Mouse (Mus musculus): ENCODE measurements around the gene Lrrc46. TPM values are rescaled to one million over a fixed set of nuclear protein-coding genes. Genes with fewer than 3 reads are reported as not detected.
A peak's percentile ranks its signal among the peaks of the same experiment; 100 is the strongest.

The Lrrc46 gene
- polyA plus RNA-seq, 1 experiment from 2014 or later, result 7.3 TPM

DNA sequence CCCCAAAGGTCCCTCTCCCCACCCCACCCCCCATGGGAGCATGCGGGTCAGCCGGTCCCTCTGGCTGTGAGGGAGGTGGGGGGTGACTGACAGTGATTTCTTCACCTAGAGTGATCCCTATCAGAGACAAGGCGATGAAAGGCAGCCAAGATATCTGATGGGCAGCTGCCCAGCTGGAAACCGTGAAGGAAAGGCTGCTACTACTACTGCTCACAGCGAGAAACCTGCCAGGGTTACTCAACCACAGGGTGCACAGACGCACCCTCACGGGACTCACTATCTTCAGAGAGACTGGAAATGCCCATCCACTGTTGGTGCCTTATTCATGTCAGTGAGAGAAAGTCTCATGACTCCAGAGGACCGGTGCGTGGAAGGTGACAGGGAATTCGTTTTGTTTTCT is 16.2 kb downstream of the Lrrc46 start:
- peak overlapping the region; percentile 60; the same call in 1 of the 2 replicates for H3K4me2 ChIP-seq (ENCODE audit: low read depth, low read length)
- DNase-seq (ENCODE audit: low spot score) (no peak), ATAC-seq (ENCODE audit: low read depth) (no peak)
- H3K27me3 ChIP-seq (replicated peaks; ENCODE audit: control insufficient read depth, insufficient read depth, low read length), result peaks cover 50% of the 10 kb centered on the region
- no peaks in the 10 kb centered on the region for H3K36me3 ChIP-seq (ENCODE audit: control insufficient read depth, insufficient read depth, low read length)
- 0 out of 2 replicates have a peak overlapping the region, but pooled peaks have one; percentile 52 for H3K9ac ChIP-seq (ENCODE audit: low read depth, low read length)
- 28% methylated on average over 10 of the region's 10 CpGs for WGBS
- no peak overlapping the region for H3K27ac ChIP-seq (replicated peaks; ENCODE audit: low read depth, low read length)
- no peak overlapping the region for H3K4me3 ChIP-seq (ENCODE audit: low read depth, low read length)
- H3K9me3 ChIP-seq (ENCODE audit: control insufficient read depth, low read length), result no peaks in the 10 kb centered on the region
- peaks cover 7% of the 10 kb centered on the region for H3K4me1 ChIP-seq (ENCODE audit: control insufficient read depth, insufficient read depth, low read length)

DNA sequence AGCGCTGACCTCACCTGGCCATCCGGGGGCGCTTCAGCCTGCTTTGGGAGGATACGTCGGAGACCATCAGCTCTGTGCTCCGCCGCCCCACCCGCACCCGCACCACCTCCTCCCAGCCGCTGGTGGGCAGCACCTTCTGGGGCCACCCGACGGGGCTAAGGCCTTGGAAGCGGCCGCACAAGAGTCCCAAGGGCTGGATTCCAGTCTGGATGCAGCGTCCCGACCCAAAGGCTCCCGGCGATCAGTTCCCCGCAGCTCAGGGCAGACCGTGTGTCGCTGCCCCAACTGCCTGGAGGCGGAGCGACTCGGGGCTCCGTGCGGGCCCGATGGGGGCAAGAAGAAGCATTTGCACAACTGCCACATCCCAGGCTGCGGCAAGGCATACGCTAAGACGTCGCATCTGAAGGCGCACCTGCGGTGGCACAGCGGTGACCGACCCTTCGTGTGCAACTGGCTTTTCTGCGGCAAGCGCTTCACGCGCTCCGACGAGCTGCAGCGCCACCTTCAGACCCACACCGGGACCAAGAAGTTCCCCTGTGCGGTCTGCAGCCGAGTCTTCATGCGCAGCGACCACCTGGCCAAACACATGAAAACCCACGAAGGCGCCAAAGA is 19.2 kb downstream of the Lrrc46 start:
- ATAC-seq (ENCODE audit: low read depth), result peak; percentile 64
- no peaks in the 10 kb centered on the region for H3K36me3 ChIP-seq (ENCODE audit: control insufficient read depth, insufficient read depth, low read length)
- H3K4me3 ChIP-seq (ENCODE audit: low read depth, low read length), result peak overlapping the region; percentile 56
- H3K9me3 ChIP-seq (ENCODE audit: control insufficient read depth, low read length), result no peaks in the 10 kb centered on the region
- peaks cover 78% of the 10 kb centered on the region for H3K27me3 ChIP-seq (replicated peaks; ENCODE audit: control insufficient read depth, insufficient read depth, low read length)
- no peak overlapping the region for H3K27ac ChIP-seq (replicated peaks; ENCODE audit: low read depth, low read length)
- H3K9ac ChIP-seq (ENCODE audit: low read depth, low read length), result peak overlapping the region; percentile 61
- 0% methylated on average over 18 of the region's 50 CpGs for WGBS
- DNase-seq (ENCODE audit: low spot score), result peak; percentile 77
- peaks cover 14% of the 10 kb centered on the region for H3K4me1 ChIP-seq (ENCODE audit: control insufficient read depth, insufficient read depth, low read length)
- H3K4me2 ChIP-seq (ENCODE audit: low read depth, low read length), result peak overlapping the region; percentile 88

DNA sequence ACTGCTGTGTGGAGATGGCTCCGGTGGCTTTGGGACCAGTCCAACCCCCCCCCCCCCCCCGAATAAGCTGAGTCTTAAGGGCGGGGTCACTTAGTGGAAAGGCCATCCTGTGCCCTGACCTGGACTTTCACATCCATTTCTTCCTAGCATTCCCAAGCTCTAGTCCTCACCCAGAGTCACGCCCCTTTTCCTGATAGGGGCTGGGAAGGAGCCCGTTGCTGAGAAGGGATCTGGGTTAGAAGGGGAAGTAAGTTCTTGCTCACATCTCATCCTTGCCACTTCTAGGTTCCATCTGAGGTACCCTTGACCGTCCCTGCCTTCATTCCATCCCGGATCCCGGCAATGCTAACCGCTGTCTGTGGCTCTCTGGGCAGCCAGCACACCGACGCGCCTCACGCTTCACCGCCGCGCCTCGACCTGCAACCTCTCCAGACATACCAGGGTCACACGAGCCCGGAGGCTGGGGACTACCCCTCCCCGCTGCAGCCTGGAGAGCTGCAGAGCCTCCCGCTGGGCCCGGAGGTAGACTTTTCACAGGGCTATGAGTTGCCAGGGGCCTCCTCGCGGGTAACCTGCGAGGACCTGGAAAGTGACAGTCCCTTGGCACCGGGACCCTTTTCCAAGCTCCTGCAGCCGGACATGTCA is 20.0 kb downstream of the Lrrc46 start:
- peak overlapping the region; percentile 88 for H3K4me2 ChIP-seq (ENCODE audit: low read depth, low read length)
- no peak for DNase-seq (ENCODE audit: low spot score)
- H3K36me3 ChIP-seq (ENCODE audit: control insufficient read depth, insufficient read depth, low read length), result no peaks in the 10 kb centered on the region
- no peak; the same call in 1 of the 2 replicates for ATAC-seq (ENCODE audit: low read depth)
- WGBS, result under 1% methylated on average over 17 of the region's 27 CpGs
- H3K4me3 ChIP-seq (ENCODE audit: low read depth, low read length), result peak overlapping the region; percentile 56
- H3K9me3 ChIP-seq (ENCODE audit: control insufficient read depth, low read length), result no peaks in the 10 kb centered on the region
- H3K9ac ChIP-seq (ENCODE audit: low read depth, low read length), result peak overlapping the region; percentile 61
- no peak overlapping the region for H3K27ac ChIP-seq (replicated peaks; ENCODE audit: low read depth, low read length)
- peaks cover 14% of the 10 kb centered on the region for H3K4me1 ChIP-seq (ENCODE audit: control insufficient read depth, insufficient read depth, low read length)
- H3K27me3 ChIP-seq (replicated peaks; ENCODE audit: control insufficient read depth, insufficient read depth, low read length), result peaks cover 85% of the 10 kb centered on the region

DNA sequence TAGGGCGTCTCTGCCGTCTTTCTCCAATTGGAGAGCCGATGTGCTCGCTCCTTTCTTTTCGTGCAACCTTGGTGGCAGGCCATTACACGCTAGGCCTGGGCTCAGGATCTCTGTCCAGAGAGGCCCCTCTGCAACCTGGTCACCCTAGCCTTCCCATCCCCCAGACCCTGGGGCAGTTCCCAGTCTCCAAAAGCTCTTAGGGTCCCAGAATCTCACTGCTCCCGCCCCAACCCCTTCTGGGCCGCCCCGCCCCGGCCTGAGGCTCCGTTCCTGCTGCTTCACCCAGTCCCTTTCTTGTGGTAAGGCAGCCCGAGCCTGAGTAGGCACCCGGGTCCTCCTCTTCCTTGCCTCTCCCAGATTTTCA is 21.9 kb downstream of the Lrrc46 start:
- Histone ChIP-seq H3K9me3 (ENCODE audit: control insufficient read depth, low read length) (no peaks in the 10 kb centered on the region), H3K27me3 (replicated peaks; ENCODE audit: control insufficient read depth, insufficient read depth, low read length) (peaks cover 95% of the 10 kb centered on the region), H3K27ac (replicated peaks; ENCODE audit: low read depth, low read length) (no peak overlapping the region), H3K4me2 (ENCODE audit: low read depth, low read length) (peak overlapping the region; percentile 56), H3K4me1 (ENCODE audit: control insufficient read depth, insufficient read depth, low read length) (peaks cover 7% of the 10 kb centered on the region), H3K4me3 (ENCODE audit: low read depth, low read length) (peak overlapping the region; percentile 41), H3K9ac (ENCODE audit: low read depth, low read length) (no peak overlapping the region), H3K36me3 (ENCODE audit: control insufficient read depth, insufficient read depth, low read length) (no peaks in the 10 kb centered on the region)
- DNase-seq (ENCODE audit: low spot score) (no peak), ATAC-seq (ENCODE audit: low read depth) (no peak)
- 1% methylated on average over 12 of the region's 13 CpGs for WGBS

DNA sequence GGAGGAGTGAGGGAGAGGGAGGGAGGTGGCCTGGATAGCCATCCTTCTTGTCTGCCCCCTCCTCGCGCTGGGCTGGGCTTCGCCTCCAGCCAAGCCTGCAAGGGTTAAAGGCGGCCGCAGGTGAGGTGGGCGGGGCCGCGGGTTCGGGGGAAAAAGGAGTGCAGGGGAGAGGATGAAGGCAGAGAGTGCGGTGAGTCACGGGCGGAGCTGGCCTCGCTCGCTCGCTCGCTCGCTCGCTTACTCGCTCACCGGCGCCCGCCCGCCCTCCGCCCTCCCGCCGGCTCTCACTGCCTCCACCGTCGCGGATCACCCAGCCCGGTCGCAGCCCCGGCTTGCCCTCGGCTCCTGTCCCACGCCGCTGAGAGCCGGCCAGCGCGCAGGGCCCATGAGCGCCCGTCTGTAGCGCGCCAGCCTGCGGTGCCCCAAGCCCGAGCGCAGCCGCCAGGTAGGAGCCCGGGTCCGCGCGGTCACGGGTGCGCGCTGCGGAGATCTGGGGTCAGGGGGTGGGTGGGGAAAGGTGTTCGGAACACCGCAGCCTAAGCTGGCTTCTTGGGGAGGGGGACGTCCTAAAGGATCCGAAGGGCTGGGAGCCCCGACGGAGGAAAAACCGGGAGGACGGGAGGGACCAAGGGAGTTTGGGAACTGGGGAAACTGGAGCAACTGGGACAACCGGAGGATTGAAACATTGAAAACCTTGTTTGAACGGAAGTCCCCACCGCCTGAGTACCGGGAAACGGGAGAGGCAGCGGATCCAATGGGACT is 22.4 kb downstream of the Lrrc46 start:
- H3K36me3 ChIP-seq (ENCODE audit: control insufficient read depth, insufficient read depth, low read length), result no peaks in the 10 kb centered on the region
- WGBS, result 1% methylated on average over 38 of the region's 68 CpGs
- peaks cover 7% of the 10 kb centered on the region for H3K4me1 ChIP-seq (ENCODE audit: control insufficient read depth, insufficient read depth, low read length)
- no peaks in the 10 kb centered on the region for H3K9me3 ChIP-seq (ENCODE audit: control insufficient read depth, low read length)
- no peak for DNase-seq (ENCODE audit: low spot score)
- peaks cover 95% of the 10 kb centered on the region for H3K27me3 ChIP-seq (replicated peaks; ENCODE audit: control insufficient read depth, insufficient read depth, low read length)
- ATAC-seq (ENCODE audit: low read depth), result no peak
- peak overlapping the region; percentile 41 for H3K4me3 ChIP-seq (ENCODE audit: low read depth, low read length)
- H3K9ac ChIP-seq (ENCODE audit: low read depth, low read length), result peak overlapping the region; percentile 55
- H3K27ac ChIP-seq (replicated peaks; ENCODE audit: low read depth, low read length), result no peak overlapping the region
- peak overlapping the region; percentile 56 for H3K4me2 ChIP-seq (ENCODE audit: low read depth, low read length)

DNA sequence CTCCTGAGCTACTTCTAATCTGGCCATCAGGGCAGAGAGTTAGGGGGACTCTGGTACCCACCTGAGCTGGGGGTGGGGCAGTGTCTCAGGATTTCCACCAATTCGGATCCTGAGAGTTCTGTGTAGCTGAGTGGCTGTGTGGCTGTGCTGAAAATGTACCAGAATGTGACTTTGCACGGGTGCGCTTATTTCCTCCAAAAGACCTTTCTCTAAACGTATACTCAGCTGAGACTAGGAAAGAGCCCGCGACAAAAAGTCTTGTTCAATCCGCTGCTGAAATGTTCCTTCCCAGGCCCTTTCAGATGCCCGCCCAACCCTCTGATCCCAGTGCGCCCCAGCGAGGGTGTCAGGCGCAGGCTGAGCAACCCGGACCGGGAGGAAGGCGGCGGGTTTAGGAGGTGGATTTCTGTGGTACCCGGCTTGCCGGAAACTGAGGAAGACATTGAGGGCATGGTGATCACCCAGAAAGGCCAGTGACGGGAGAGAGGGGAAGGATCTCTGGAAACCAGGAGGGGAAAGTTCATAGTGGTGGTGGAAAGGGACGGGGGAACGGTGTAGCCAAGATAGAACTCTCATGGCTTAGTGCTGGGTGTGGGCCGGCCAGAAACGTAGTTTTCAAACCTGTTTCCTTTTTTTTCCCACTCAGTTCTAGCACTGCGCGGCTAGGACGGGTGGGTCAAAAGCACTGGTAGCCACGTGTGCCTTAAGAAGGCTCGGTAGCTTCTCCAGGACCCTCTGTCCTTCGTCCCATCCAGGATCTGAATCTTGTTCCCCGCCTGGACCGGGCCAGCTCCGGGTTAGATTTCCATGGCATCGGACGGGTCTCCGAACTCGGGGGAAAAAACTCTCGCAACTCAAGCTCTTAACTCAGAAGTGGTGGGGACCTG is 23.3 kb downstream of the Lrrc46 start:
- Histone ChIP-seq H3K4me2 (ENCODE audit: low read depth, low read length) (peak overlapping the region; percentile 56), H3K9me3 (ENCODE audit: control insufficient read depth, low read length) (no peaks in the 10 kb centered on the region), H3K36me3 (ENCODE audit: control insufficient read depth, insufficient read depth, low read length) (no peaks in the 10 kb centered on the region), H3K27me3 (replicated peaks; ENCODE audit: control insufficient read depth, insufficient read depth, low read length) (peaks cover 91% of the 10 kb centered on the region), H3K9ac (ENCODE audit: low read depth, low read length) (0 out of 2 replicates have a peak overlapping the region, but pooled peaks have one; percentile 55), H3K27ac (replicated peaks; ENCODE audit: low read depth, low read length) (no peak overlapping the region), H3K4me1 (ENCODE audit: control insufficient read depth, insufficient read depth, low read length) (peaks cover 7% of the 10 kb centered on the region), H3K4me3 (ENCODE audit: low read depth, low read length) (peak overlapping the region; percentile 41)
- ATAC-seq (ENCODE audit: low read depth) (no peak), DNase-seq (ENCODE audit: low spot score) (no peak)
- WGBS, result under 1% methylated on average over 36 of the region's 36 CpGs

DNA sequence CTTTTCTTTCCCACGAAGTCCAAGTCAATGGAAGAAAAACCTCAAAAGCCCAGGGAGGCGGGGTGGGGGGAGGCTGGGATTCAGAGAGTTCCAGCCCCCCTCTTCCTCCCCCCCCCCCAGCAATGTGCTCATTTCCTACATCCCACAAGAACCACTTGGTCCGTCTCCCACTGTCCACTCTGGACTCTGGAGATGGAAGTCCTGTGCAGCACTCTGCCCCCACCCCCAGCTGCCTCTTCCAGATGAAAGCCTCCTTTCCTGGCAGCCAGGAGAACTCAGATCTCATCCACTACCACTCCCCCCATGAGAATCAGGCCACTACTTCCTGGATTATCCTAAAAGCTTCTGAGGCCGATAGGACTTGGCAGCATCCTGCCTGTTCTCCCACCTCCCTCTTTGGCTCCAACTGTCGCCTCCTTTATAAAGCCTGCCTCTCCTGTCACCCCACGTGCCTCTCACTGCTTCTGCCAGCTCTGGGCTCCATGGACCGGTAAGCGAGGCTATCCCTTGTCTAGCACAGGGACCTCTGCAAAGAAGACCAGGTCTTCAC is 28.0 kb downstream of the Lrrc46 start, which contains the start of gene Sp6:
Sp6 (plus strand) TSS at position 274 of the 550 bp plus-strand sequence.
- Histone ChIP-seq H3K4me2 (ENCODE audit: low read depth, low read length) (no peak within 1 kb of the TSS), H3K4me1 (ENCODE audit: control insufficient read depth, insufficient read depth, low read length) (no peaks in the 10 kb centered on the region), H3K27me3 (replicated peaks; ENCODE audit: control insufficient read depth, insufficient read depth, low read length) (peaks cover 59% of the 10 kb centered on the region), H3K4me3 (ENCODE audit: low read depth, low read length) (no peak within 1 kb of the TSS), H3K9ac (ENCODE audit: low read depth, low read length) (no peak within 1 kb of the TSS), H3K36me3 (ENCODE audit: control insufficient read depth, insufficient read depth, low read length) (no peaks in the 10 kb centered on the region), H3K27ac (replicated peaks; ENCODE audit: low read depth, low read length) (no peak within 1 kb of the TSS), H3K9me3 (ENCODE audit: control insufficient read depth, low read length) (no peaks in the 10 kb centered on the region)
- DNase-seq (ENCODE audit: low spot score), result peak; percentile 33
- 34% methylated on average over 8 of the region's 8 CpGs for WGBS
- no peak for ATAC-seq (ENCODE audit: low read depth)
